Mouse (Mus musculus): Measurements from ENCODE around the gene Dnajb8.
A peak's percentile ranks its signal among the peaks of the same experiment; 100 is the strongest.

Dnajb8 gene

DNA sequence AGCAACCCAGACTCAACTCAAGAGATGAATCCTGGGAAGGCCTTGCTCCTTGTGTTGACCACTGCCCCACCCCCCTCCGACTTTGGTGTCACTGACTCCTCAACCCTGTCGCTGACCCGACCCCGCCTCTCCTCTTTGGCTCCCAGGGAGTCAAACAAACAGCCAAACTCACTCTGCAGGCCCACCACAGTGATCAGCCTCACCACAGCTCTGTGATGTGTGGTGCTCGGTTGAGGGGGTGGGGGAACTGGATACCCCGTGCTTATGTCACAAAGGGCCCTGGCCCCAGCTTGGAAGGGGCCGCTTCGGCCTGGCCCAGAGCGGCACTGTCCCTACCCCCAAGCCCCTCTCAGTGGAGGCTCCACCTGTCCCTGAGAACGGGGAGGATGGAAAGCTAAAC lies at the start of gene Dnajb8:
Gene Dnajb8 (plus strand): TSS at position 301 of the 400 bp plus-strand sequence.
- no peak for ATAC-seq (ENCODE audit: insufficient number of reproducible peaks, low FRiP score, low TSS enrichment)

DNA sequence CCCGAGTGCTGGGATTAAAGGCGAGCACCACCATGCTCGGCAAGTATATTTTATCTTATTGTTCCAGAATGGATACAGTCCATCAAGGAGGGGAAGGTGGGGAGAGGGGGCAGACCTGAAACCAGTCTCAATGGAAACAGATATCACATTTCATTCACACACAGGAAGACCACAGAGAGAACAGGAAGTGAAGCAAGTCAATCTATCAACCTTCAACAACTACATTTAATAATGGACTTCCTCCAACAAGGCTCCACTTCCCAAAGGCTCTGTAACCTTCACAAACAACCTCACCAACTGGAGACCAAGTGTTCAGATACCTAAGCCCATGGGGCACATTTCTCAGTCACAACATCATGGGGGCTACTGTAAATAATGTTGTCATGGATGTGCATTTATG lies 47.9 kb upstream of the Dnajb8 start:
- no peak for ATAC-seq (ENCODE audit: insufficient number of reproducible peaks, low FRiP score, low TSS enrichment)

DNA sequence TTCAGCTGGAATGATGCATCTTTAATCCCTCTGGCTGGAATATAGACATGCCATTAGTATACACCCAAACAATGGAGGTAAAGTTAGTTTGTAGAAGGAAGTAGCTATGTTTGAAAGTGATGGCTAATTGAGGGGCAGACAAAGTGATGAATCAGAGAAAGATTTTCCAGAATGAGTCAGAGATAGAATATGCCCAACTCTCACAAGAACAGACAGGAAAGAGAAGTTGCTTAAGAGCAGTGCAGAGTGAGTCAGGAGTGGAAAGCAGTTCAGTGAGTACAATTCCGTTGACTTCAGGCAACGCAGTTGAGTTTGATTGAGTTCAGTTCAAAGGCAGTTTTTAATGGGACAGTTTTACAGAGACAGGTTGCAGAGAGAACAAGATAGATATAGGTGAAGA lies 47.4 kb upstream of the Dnajb8 start:
- no peak for ATAC-seq (ENCODE audit: insufficient number of reproducible peaks, low FRiP score, low TSS enrichment)

DNA sequence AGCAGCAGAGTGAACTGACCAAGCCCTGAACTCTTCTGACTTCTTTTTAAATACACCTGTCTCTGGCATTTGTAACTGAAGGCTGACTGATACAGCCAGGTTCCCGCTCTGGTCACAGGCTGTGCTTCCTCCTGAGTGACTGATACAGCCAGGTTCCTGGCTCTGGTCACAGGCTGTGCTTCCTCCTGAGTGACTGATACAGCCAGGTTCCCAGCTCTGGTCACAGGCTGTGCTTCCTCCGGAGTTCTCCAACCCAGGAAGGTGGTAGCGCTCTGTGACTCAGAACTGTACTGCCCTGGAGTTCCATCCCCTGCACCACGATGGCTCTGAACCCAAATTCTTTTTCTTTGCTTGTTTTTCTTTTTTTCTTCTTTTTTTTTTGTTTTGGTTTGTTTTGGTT lies 37.4 kb upstream of the Dnajb8 start:
- ATAC-seq (ENCODE audit: insufficient number of reproducible peaks, low FRiP score, low TSS enrichment), result no peak

DNA sequence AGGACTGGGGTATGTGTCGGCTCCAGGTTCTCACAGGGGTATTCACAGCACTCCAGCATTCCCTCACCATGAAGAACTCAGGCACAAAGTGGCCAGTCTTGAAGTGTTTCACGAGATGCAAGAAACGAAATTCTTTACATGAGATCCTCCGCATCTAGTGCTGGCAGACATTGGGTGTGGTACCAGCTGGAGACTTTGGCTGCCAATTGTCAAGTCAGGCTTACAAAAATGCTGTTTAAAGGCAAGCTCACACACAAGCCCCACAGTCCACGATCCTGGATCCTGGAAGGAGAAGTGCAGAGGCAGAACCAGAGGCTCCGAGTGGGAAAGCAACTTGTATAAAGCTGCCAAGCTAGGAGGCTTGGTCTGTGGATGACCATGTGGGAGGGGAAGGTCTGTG lies 33.9 kb upstream of the Dnajb8 start:
- ATAC-seq (ENCODE audit: insufficient number of reproducible peaks, low FRiP score, low TSS enrichment), result no peak

DNA sequence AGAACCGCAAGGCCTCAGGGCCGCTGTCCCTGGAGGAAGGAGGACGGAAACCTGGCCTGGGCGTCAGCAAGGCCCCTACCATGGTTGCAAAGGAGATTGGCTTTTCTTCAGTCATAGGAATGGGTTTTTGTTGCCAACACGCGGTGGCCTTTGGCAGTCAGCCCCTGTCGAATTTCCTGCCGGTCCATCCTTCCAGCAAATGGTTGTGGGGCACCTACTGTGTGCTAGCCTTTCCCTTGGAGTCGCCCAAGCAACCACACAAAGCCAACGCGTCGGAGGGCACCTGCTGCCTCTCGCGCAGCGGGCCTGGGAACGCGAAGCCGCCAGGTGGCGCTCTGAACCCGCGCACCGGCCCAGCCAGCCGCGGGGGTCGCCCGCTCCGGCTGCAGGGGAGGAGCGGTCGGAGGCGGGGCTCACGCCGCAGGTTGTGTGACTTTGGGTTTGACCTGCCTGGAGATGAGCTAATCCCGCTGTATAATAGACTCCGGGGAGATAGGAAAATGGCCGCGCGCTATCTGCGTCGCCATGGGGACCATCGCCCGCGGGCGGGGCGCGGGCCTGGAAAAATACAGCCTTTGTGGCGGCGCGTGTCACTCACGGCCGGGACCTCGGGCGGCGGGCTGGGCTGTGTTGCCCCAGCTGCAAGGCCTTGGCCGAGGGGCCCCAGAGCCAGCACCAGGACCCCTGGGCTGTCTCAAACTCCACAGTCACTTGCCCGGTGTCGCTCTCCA lies 32.6 kb upstream of the Dnajb8 start:
- ATAC-seq (ENCODE audit: insufficient number of reproducible peaks, low FRiP score, low TSS enrichment), result peak; percentile 77

DNA sequence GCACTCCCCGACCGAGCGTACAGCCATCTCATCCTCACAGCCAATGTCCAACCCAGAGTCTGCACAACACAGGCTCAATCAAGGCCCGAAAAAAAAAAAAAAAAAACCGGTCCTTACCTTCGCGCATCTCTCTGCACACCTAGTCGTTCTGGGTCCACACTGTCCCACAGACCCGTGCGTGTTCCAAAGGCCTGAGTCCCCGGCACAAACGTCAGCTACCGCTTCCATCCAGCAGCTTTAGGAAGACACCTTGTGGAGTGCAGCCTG lies 32.1 kb upstream of the Dnajb8 start:
- no peak for ATAC-seq (ENCODE audit: insufficient number of reproducible peaks, low FRiP score, low TSS enrichment)

DNA sequence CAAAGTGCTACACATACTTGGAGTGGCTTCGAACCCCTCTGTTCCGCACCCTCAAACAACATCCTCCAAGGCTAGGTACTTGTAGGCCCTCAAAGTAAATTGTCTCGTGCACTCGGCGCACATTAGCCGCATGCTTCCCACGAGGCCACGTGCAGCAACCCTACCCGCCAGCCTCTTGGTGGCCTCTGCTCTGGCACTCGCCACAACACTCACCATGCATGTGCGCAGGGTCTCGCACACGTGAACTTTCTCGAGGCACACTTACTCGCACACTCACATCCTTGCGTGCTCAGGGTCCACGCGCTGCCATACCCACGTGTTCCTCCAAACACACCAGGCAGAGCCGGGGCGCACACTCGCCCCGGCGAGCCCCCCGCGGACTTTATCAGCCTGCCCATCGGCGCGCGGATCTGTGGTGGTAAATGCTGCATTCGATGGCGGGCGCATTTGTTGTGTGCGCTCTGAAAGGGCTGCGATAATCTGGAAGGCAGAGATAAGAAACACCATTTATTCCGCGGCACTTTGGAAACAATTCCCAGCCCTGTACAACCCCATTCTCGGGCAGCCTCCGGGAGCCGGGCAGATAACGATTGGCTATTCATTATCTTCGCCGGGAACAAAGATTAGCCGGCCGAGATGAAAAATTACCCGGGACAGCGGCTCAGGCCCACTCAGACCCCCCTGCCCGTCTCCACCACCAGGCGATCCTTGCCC lies 31.6 kb upstream of the Dnajb8 start:
- ATAC-seq (ENCODE audit: insufficient number of reproducible peaks, low FRiP score, low TSS enrichment), result no peak

DNA sequence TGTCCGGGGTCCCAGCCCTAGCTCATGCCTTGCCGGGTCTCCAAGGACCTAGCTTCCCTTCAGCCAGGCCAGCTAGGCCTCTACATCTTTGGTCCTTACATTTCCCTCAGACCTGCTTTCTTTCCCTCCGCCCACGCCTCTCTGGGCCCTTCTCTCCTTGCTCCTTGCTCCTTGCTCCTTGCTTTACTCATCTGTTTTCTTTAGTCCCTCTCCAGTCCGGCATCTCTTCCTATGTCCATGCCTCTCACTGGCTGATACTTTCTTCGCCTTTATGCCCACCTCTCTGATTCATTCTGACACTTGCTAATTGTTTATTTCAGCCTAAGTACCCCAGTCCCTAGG lies 31.1 kb upstream of the Dnajb8 start:
- ATAC-seq (ENCODE audit: insufficient number of reproducible peaks, low FRiP score, low TSS enrichment), result no peak

DNA sequence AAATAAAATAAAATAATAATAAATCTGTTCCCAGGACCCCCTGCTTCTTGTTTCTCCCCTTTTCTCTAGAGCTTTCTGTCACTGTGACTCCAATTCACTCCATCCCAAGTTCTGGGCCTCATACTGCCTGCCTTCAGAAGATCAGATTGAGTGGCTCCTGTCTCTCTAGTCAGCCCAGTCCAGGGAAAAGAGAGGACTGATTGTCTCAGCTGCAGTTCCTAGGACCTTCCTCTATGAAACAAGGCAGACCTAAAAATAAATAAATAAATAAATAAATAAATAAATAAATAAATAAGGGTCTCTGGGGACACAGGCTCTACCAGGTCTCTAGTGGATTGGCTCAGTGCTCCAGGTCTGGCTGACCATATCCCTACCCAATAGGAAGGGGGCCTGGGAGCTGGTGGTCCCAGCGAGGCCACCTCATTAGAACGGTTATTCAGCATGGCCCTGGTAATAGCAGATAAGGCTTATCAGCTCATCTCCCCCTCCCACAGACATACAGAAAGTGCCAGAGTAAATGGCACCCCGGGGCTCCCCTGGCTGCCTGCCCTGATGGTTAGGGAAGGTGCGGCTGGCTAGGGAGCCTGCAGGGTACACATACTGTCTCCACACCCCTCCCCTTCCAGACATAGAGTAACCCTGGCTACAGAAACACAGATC lies 30.5 kb upstream of the Dnajb8 start:
- no peak for ATAC-seq (ENCODE audit: insufficient number of reproducible peaks, low FRiP score, low TSS enrichment)

DNA sequence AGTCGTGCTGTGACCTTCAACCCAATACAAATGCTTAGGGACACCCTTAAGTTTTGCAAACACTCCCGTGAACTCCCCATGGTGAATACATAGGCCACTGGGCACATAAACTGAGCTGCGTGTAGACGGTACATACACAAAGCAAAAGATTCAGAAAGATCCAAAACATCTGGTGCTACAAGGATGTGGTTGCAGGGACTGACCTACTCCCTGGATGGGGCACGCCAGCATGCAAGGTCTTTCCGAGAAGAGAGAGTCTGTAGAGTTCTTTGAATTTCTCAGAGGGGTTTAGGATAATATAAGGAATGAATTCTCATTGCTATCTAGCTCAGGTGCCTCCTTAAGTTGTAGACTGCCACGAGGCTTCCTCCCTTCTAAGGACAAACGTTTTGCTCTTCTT lies 29.3 kb upstream of the Dnajb8 start:
- no peak for ATAC-seq (ENCODE audit: insufficient number of reproducible peaks, low FRiP score, low TSS enrichment)

DNA sequence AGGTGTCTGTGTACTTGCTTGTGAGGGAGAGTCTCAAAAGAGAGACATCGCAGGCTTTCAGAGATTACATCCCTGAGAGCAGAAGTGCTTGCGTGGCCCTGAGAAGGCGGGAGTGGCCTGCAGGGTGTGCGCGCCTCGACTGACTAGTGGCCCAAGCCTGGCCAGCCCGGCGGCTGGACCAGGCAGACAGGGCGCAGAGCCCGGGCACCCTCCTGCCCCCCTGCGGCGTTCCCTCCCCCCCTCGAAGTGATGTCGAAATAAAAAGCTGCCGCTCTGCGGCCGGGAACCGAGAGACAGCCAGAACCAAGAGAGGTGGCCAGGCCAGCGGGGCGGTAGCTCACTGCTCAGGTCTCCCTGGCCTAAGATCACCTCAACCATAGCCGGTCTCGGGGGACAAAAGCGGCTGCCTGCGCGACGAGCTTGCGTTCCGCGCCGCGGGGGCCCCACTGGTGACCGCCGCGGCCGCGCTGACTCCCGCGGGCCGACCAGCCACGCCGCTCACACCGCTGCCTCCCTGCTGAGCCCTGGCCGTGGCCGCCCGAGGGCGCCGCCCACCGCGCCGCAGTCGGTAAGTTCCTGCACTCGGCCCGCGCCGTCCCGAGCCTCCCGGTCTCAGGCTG lies 28.5 kb upstream of the Dnajb8 start, which contains the start of gene Gata2:
Gene Gata2 (plus strand): TSS at position 459 of the 620 bp plus-strand sequence.
- no peak for ATAC-seq (ENCODE audit: insufficient number of reproducible peaks, low FRiP score, low TSS enrichment)

DNA sequence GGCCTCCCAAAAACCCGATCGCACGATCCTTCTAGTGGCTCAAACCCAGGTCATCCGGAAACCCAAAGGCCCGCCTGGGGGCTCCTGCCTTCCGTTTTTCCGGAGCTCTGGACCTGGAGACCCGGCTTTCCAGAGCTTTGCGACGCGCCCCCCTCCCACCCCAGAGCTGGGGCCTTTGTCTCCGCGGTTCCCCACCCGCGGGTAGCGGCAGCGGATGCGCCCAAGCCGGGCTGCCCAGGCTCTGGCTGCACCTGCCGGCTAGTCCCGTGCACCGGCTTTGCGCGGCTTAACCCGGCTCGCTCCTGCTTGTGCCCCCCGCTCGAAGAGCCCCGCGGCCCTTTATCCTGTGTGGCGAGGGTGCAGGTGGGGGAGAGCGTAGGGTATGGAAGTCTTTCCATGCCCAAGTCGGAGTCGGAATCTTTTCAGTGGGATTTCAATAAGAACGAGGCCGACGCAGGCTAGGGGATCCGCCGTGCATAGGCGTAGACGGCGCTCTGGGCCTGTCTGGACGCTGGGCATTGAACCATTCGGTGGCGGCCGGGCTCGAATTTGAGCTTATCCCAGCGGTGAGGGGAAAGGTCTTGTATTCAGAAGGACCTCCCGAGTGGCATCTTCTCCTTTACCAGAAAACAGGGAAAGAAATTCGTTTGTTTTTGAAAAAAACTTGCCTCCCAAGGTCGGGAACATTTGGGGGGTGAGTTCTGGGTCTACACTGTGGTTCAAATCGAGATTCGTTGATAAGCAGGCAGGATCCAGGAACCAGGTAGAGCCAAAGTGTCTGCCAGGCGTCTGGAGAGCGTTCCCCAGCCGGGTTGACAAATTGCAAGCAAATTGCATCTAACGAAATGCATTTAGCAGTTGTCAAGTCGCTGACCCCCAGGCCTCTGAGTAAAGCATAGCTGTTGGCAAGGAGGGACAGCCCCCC lies 27.8 kb upstream of the Dnajb8 start:
- ATAC-seq (ENCODE audit: insufficient number of reproducible peaks, low FRiP score, low TSS enrichment), result no peak

DNA sequence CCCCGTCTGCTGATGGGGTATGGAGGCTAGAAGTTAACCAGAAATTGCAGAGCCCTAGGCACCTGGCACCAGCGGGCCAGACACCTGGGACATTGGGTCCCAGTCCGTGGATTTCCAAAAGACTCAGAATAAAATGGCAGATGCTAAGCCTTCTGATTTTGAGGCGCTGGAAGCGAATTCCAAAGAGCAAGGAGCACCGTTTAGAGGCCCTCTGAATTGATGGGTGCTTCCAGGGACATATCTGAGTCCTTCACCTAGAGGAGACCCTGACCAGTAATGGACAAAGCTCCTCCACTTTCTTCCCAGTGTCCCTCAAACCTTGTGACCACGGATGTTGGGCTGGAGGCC lies 27.1 kb upstream of the Dnajb8 start:
- no peak for ATAC-seq (ENCODE audit: insufficient number of reproducible peaks, low FRiP score, low TSS enrichment)

DNA sequence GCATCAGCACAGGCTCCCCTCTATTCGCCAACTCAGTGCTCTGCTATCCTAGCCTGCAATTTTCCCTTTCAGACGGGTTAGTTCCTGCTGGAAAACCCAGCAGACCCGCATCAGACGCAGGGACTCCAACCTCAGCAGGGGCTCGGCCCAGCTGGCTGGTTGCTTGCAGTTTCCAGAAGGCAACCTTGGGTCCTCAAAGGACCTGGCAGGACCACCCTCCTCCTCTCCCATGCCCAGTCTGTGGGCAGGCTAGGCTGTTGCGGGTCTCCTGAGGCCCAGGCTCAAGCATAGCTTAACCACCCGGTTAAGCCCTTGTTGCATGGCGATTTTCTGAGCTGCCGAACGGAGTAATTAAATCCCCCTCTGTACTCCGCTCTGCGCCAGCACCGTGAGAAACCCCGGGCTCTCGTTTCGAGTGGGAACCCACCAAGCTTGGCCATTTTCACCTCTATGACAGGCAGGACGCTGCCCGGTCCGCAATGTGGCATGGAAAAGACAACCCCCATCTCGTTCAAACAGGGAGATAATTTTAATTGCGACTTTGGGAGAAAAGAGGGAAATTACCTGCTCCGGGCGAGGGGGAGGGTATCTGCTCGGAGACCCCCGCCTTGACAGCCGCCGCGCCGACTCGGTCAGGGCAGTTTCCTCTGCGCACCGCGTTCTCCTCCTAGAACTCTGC lies 25.9 kb upstream of the Dnajb8 start:
- ATAC-seq (ENCODE audit: insufficient number of reproducible peaks, low FRiP score, low TSS enrichment), result no peak

DNA sequence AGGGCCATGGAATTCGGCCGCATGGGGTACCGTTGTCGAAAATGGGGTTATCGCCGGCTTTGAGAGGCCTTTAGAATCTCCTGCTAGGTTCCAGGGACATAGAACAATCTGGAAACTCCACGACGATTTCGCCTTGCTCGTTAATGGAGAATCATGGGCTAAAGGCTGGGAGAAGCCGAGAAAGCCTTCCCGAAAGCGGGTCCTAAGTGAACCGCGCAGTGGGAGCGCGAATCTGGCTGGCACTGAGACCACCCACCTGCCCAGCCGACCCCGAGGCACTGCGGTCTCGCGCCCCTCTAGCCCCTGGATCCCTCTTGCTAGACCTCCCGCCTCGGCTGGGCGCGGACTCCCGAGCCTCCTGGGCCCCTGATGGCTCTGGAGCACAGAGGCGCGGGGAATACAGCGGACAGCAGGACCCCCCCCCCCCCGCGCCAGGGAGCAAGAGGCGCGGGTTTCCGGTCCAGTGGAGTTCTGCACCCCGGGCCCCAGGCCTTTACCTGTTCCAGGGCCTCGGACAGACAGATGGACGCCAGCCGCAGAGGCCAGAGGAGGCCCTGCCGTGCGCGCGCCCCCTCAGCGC lies 25.2 kb upstream of the Dnajb8 start:
- ATAC-seq (ENCODE audit: insufficient number of reproducible peaks, low FRiP score, low TSS enrichment), result no peak

DNA sequence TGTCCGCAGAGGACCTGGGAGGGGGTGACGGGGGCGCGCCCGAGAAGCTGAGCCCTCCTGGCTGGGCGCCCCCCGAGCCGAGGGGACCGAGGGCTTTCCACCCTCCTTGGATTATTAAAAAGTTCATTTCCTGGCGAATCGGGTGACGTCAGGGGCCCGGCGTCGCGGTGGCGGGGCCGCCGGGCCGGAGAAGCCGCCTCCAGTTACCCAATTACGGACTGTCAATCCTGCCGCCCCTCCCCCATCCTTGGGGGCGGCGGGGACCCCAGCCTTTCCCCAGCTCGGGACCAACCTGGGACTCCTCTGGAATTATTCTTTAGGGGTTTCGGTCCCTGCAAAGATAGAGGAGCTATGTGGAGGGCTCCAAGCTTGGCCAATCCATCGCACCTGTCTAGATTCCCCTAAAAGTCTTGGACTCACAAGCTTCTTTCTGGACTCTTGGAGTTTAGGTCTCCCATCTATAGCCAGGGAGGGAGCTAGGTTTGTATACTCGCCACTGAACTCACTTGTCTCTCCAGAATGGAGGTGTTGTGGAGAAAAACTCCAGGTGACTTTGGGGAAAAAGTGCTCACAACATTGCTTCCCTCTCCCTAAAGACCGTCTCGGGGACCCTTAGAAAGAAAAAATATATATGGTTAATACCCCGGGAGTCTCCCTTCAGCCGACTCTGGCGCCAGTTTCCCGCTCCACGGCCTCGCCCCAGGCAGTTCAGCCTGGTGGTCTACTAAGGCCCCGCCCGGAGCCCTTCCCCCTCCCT lies 24.6 kb upstream of the Dnajb8 start:
- no peak for ATAC-seq (ENCODE audit: insufficient number of reproducible peaks, low FRiP score, low TSS enrichment)

DNA sequence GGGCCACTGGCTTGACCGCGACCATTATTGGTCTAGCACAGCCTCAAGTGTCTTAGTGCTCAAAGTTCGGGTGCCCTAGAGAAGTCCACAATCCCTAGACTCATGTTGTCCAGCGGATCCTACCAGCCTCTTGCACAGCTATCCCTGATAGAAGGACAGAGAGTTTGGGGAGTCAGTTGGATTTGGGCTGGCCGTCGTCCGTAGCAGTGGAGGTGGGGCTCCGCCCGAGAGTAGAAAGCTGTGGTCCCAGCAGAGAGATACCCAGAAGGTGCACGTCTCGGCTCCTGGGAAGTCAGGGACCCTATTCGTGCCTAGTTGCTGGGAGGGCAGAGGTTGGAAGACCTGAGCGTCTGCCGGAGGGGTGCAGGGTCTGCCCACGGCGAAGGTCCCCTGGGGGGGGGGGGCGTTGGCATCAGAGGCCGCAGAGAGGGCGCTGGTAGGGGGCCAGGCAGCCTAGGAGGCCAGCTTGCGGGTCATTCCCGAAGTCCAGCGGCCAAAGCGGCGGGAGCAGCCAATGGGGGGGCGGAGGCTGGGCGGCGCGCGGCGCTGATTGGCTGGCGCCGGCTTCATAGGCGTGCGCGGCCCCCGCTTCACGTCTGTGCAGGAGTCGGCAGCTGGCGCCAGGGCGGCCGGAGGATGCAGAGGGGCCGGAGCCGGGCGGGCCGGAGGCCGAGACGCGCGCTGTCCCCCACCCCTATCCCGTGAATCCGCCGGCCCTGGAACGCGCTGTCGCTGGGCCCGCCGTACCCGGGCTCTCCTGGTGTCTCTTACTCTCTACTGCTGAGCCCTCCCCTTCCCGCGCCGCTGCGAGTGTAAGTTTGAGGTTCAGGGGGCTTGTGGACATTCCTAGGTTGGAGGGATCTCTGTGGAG lies 23.8 kb upstream of the Dnajb8 start:
- no peak for ATAC-seq (ENCODE audit: insufficient number of reproducible peaks, low FRiP score, low TSS enrichment)
